Mouse (Mus musculus): ENCODE measurements at regions not wholly inside any gene's neighbourhood (a gene's known extent, or its start where the extent isn't known, plus 50 kb on each side); places are given as distances from the start of the nearest gene placed in this dataset.

GRCm38 (mm10) chr1:83727215-83727614 lies 319.2 kb upstream of the Sphkap start:
- peak; percentile 4 for DNase-seq (ENCODE audit: low spot score)

GRCm38 (mm10) chr1:83723096-83723495 lies 315.1 kb upstream of the Sphkap start:
- DNase-seq (ENCODE audit: low spot score), result no peak

GRCm38 (mm10) chr1:83720166-83720565 lies 312.2 kb upstream of the Sphkap start:
- DNase-seq (ENCODE audit: low spot score), result no peak

- DNase-seq (ENCODE audit: low spot score), result no peak
These were observed 309.1 kb upstream of the Sphkap start for GRCm38 (mm10) chr1:83717056-83717455.

GRCm38 (mm10) chr1:83701696-83702404 lies 293.9 kb upstream of the Sphkap start:
- DNase-seq (ENCODE audit: low spot score), result no peak

- no peak for DNase-seq (ENCODE audit: low spot score)
These were observed 289.4 kb upstream of the Sphkap start for GRCm38 (mm10) chr1:83697422-83697821.

- no peak for DNase-seq (ENCODE audit: low spot score)
These were observed 277.2 kb upstream of the Sphkap start for GRCm38 (mm10) chr1:83685221-83685620.

- DNase-seq (ENCODE audit: low spot score), result no peak
These were observed 257.3 kb upstream of the Sphkap start for GRCm38 (mm10) chr1:83665326-83665725.

- no peak for DNase-seq (ENCODE audit: low spot score)
These were observed 254.1 kb upstream of the Sphkap start for GRCm38 (mm10) chr1:83661808-83662802.

- DNase-seq (ENCODE audit: low spot score), result no peak
These were observed 245.7 kb upstream of the Sphkap start for GRCm38 (mm10) chr1:83653661-83654060.

GRCm38 (mm10) chr1:83645606-83646005 lies 237.6 kb upstream of the Sphkap start:
- no peak for DNase-seq (ENCODE audit: low spot score)

GRCm38 (mm10) chr1:83642656-83643055 lies 234.7 kb upstream of the Sphkap start:
- DNase-seq (ENCODE audit: low spot score), result no peak

GRCm38 (mm10) chr1:83636051-83636450 lies 228.1 kb upstream of the Sphkap start:
- no peak for DNase-seq (ENCODE audit: low spot score)

GRCm38 (mm10) chr1:83631798-83632197 lies 223.8 kb upstream of the Sphkap start:
- no peak for DNase-seq (ENCODE audit: low spot score)

GRCm38 (mm10) chr1:83631394-83631793 lies 223.4 kb upstream of the Sphkap start:
- no peak for DNase-seq (ENCODE audit: low spot score)

- DNase-seq (ENCODE audit: low spot score), result no peak
These were observed 179.3 kb upstream of the Sphkap start for GRCm38 (mm10) chr1:83587258-83587657.

GRCm38 (mm10) chr1:83583041-83583440 lies 175.0 kb upstream of the Sphkap start:
- DNase-seq (ENCODE audit: low spot score), result no peak

- DNase-seq (ENCODE audit: low spot score), result no peak
These were observed 162.0 kb upstream of the Sphkap start for GRCm38 (mm10) chr1:83569991-83570390.

- no peak for DNase-seq (ENCODE audit: low spot score)
These were observed 160.7 kb upstream of the Sphkap start for GRCm38 (mm10) chr1:83568746-83569145.

- DNase-seq (ENCODE audit: low spot score), result no peak
These were observed 143.6 kb upstream of the Sphkap start for GRCm38 (mm10) chr1:83551617-83552016.

- no peak for DNase-seq (ENCODE audit: low spot score)
These were observed 127.5 kb upstream of the Sphkap start for GRCm38 (mm10) chr1:83535461-83535860.

- DNase-seq (ENCODE audit: low spot score), result no peak
These were observed 119.8 kb upstream of the Sphkap start for GRCm38 (mm10) chr1:83527803-83528202.

GRCm38 (mm10) chr1:83509356-83509755 lies 101.4 kb upstream of the Sphkap start:
- no peak for DNase-seq (ENCODE audit: low spot score)

Measured in testis, postnatal 14 days (tissue).